Mouse (Mus musculus) bone marrow, adult 2 months (tissue): ENCODE data around the gene Rcan3.

Experiments
- CTCF ChIP-seq: fragments of 200-500 bp; IDR thresholded peaks from 2 replicates; pipeline ENCODE4 v1.5.1; 2011; ENCODE audit warnings: low read length, control low read depth; ENCODE audit not compliant: control insufficient read depth, insufficient read depth
- POLR2A ChIP-seq: fragments of 200-500 bp; IDR thresholded peaks from 2 replicates; pipeline ENCODE4 v1.6.1; 2011; ENCODE audit warnings: low read depth, mild to moderate bottlenecking, control low read depth, low read length, borderline replicate concordance; ENCODE audit not compliant: control insufficient read depth

- no peak for TF ChIP-seq CTCF
- TF ChIP-seq POLR2A = no peak
These were observed 12.7 kb downstream of the Rcan3 start for GRCm38 (mm10) chr4:135420961-135421360.
